Mouse (Mus musculus) liver, embryonic 13.5 days (tissue): ENCODE measurements around the gene Ccdc157. TPM values are rescaled to one million over a fixed set of nuclear protein-coding genes. Genes with fewer than 3 reads are reported as not detected.
A peak's percentile ranks its signal among the peaks of the same experiment; 100 is the strongest.

Experiments used
- ATAC-seq: fragments of 200-750 bp; cut with Nextera tagmentation; 2 replicates; pipeline ENCODE4 v1.8.0; 2017; ENCODE audit warnings: low read depth, mild to moderate bottlenecking, moderate number of reproducible peaks, moderate library complexity
- DNase-seq: peaks from one replicate; pipeline ENCODE4 v3.0.0; 2022
- H3K27ac ChIP-seq: fragments of 300-500 bp; sonication (generic); 2 replicates; pipeline ENCODE4 v1.5.1; 2015; ENCODE audit warnings: moderate library complexity, mild to moderate bottlenecking, inconsistent platforms
- H3K27me3 ChIP-seq: fragments of 300-500 bp; sonication (generic); 2 replicates; pipeline ENCODE4 v1.6.1; 2015; ENCODE audit warnings: mild to moderate bottlenecking, inconsistent platforms
- H3K36me3 ChIP-seq: fragments of 300-500 bp; sonication (generic); 2 replicates; pipeline ENCODE4 v1.6.1; 2015; ENCODE audit warnings: mild to moderate bottlenecking, inconsistent platforms
- H3K4me1 ChIP-seq: fragments of 300-500 bp; sonication (generic); replicated peaks from 2 replicates; pipeline ENCODE4 v1.6.1; 2015; ENCODE audit warnings: inconsistent platforms
- H3K4me2 ChIP-seq: fragments of 300-500 bp; sonication (generic); 2 replicates; pipeline ENCODE4 v1.6.1; 2015; ENCODE audit warnings: inconsistent platforms, mild to moderate bottlenecking, moderate library complexity
- H3K4me3 ChIP-seq: fragments of 300-500 bp; sonication (generic); replicated peaks from 2 replicates; pipeline ENCODE4 v1.5.1; 2015; ENCODE audit warnings: mild to moderate bottlenecking, inconsistent platforms
- H3K9ac ChIP-seq: fragments of 300-500 bp; sonication (generic); 2 replicates; pipeline ENCODE4 v1.6.1; 2015; ENCODE audit warnings: mild to moderate bottlenecking, inconsistent platforms
- H3K9me3 ChIP-seq: fragments of 300-500 bp; sonication (generic); replicated peaks from 2 replicates; pipeline ENCODE4 v1.6.1; 2016; ENCODE audit warnings: inconsistent platforms
- WGBS: fragments of 180-500 bp; shearing (Covaris S2); methylation state at CpG from one replicate; pipeline ENCODE4 v1.1.7; 2015; ENCODE audit not compliant: insufficient replicate concordance; 5-methylcytosine and 5-hydroxymethylcytosine counted together
- polyA plus RNA-seq: library from polyadenylated mRNA; unstranded; fragments of >200 nt; fragmentation: Nextera tagmentation; extraction: Ambion mirVana; gene quantifications from 2 replicates; pipeline ENCODE4 v1.2.1, GENCODE M21; 2015

The Ccdc157 gene
- 0.65 and 0.87 TPM in 2 replicates for polyA plus RNA-seq

GRCm38 (mm10) chr11:4159808-4160708 lies at the start of gene Ccdc157, which contains the start of gene Sf3a1:
Gene Ccdc157 (minus strand): TSS chr11:4160293.
Gene Sf3a1 (plus strand): TSS chr11:4160350.
- H3K27me3 ChIP-seq: no peaks in the 10 kb centered on the region
- H3K27ac ChIP-seq: peak within 1 kb of the TSS; percentile 71
- peak; percentile 94 for ATAC-seq
- peak within 1 kb of the TSS; percentile 75 for H3K4me3 ChIP-seq
- 1% methylated on average over 54 of the region's 54 CpGs for WGBS
- peaks cover 39% of the 10 kb centered on the region for H3K36me3 ChIP-seq
- peaks cover 59% of the 10 kb centered on the region for H3K4me1 ChIP-seq
- H3K4me2 ChIP-seq: peak within 1 kb of the TSS; percentile 83
- no peaks in the 10 kb centered on the region for H3K9me3 ChIP-seq
- H3K9ac ChIP-seq: peak within 1 kb of the TSS; percentile 81
- DNase-seq: peak; percentile 87

- Histone ChIP-seq H3K4me1 (peaks cover 3% of the 10 kb centered on the region; the same call in 1 of the 2 replicates), H3K36me3 (peaks cover 53% of the 10 kb centered on the region), H3K9ac (no peak overlapping the region), H3K4me3 (no peak overlapping the region), H3K27ac (no peak overlapping the region), H3K9me3 (no peaks in the 10 kb centered on the region), H3K27me3 (no peaks in the 10 kb centered on the region), H3K4me2 (no peak overlapping the region)
- ATAC-seq (no peak), DNase-seq (no peak)
- 68% methylated on average over 5 of the region's 5 CpGs for WGBS
These were observed 49.5 kb upstream of the Ccdc157 start for GRCm38 (mm10) chr11:4209556-4209955.

GRCm38 (mm10) chr11:4207655-4208054 lies 47.6 kb upstream of the Ccdc157 start:
- no peak overlapping the region for H3K4me3 ChIP-seq
- WGBS: 79% methylated on average over 9 of the region's 9 CpGs
- peaks cover 38% of the 10 kb centered on the region for H3K36me3 ChIP-seq
- ATAC-seq: no peak
- no peaks in the 10 kb centered on the region for H3K9me3 ChIP-seq
- no peak overlapping the region for H3K9ac ChIP-seq
- peaks cover 17% of the 10 kb centered on the region for H3K4me1 ChIP-seq
- no peak overlapping the region for H3K27ac ChIP-seq
- DNase-seq: no peak
- H3K27me3 ChIP-seq: no peaks in the 10 kb centered on the region
- no peak overlapping the region for H3K4me2 ChIP-seq

- Histone ChIP-seq H3K27ac (no peak overlapping the region), H3K4me1 (peaks cover 21% of the 10 kb centered on the region), H3K4me2 (no peak overlapping the region), H3K27me3 (no peaks in the 10 kb centered on the region), H3K4me3 (no peak overlapping the region), H3K9ac (no peak overlapping the region), H3K9me3 (no peaks in the 10 kb centered on the region), H3K36me3 (peaks cover 33% of the 10 kb centered on the region; the same call in 1 of the 2 replicates)
- WGBS: 27% methylated on average over 6 of the region's 6 CpGs
- no peak for DNase-seq
- ATAC-seq: no peak; the same call in 1 of the 2 replicates
These were observed 46.5 kb upstream of the Ccdc157 start for GRCm38 (mm10) chr11:4206563-4206962.

- H3K27me3 ChIP-seq: no peaks in the 10 kb centered on the region
- H3K4me3 ChIP-seq: no peak overlapping the region
- H3K36me3 ChIP-seq: peaks cover 33% of the 10 kb centered on the region; the same call in 1 of the 2 replicates
- no peak overlapping the region for H3K27ac ChIP-seq
- H3K4me1 ChIP-seq: peaks cover 21% of the 10 kb centered on the region
- no peak overlapping the region for H3K9ac ChIP-seq
- DNase-seq (no peak), ATAC-seq (no peak)
- no peak overlapping the region for H3K4me2 ChIP-seq
- H3K9me3 ChIP-seq: no peaks in the 10 kb centered on the region
- WGBS: 72% methylated on average over 7 of the region's 7 CpGs
These were observed 45.9 kb upstream of the Ccdc157 start for GRCm38 (mm10) chr11:4205951-4206350.

GRCm38 (mm10) chr11:4205097-4205655 lies 45.1 kb upstream of the Ccdc157 start:
- Histone ChIP-seq H3K36me3 (peaks cover 26% of the 10 kb centered on the region; the same call in 1 of the 2 replicates), H3K27me3 (no peaks in the 10 kb centered on the region), H3K27ac (no peak overlapping the region), H3K9me3 (no peaks in the 10 kb centered on the region), H3K9ac (no peak overlapping the region), H3K4me2 (no peak overlapping the region), H3K4me1 (peaks cover 21% of the 10 kb centered on the region), H3K4me3 (no peak overlapping the region)
- DNase-seq: no peak
- 76% methylated on average over 5 of the region's 5 CpGs for WGBS
- no peak for ATAC-seq

GRCm38 (mm10) chr11:4203705-4204074 lies 43.6 kb upstream of the Ccdc157 start:
- Histone ChIP-seq H3K27ac (peak overlapping the region; percentile 34; the same call in 1 of the 2 replicates), H3K36me3 (peaks cover 20% of the 10 kb centered on the region; the same call in 1 of the 2 replicates), H3K4me1 (peaks cover 21% of the 10 kb centered on the region), H3K4me3 (no peak overlapping the region), H3K9ac (no peak overlapping the region), H3K4me2 (no peak overlapping the region), H3K27me3 (no peaks in the 10 kb centered on the region), H3K9me3 (no peaks in the 10 kb centered on the region)
- WGBS: 32% methylated on average over 2 of the region's 2 CpGs
- DNase-seq (no peak), ATAC-seq (no peak)

- Histone ChIP-seq H3K4me1 (peaks cover 21% of the 10 kb centered on the region), H3K27me3 (no peaks in the 10 kb centered on the region), H3K4me3 (no peak overlapping the region), H3K36me3 (peaks cover 15% of the 10 kb centered on the region; the same call in 1 of the 2 replicates), H3K9ac (no peak overlapping the region), H3K4me2 (no peak overlapping the region), H3K9me3 (no peaks in the 10 kb centered on the region), H3K27ac (0 out of 2 replicates have a peak overlapping the region, but pooled peaks have one; percentile 34)
- no peak for ATAC-seq
- DNase-seq: no peak
- 37% methylated on average over 12 of the region's 12 CpGs for WGBS
These were observed 43.1 kb upstream of the Ccdc157 start for GRCm38 (mm10) chr11:4202995-4203704.

GRCm38 (mm10) chr11:4201981-4202700 lies 42.0 kb upstream of the Ccdc157 start:
- Histone ChIP-seq H3K4me1 (peaks cover 21% of the 10 kb centered on the region), H3K4me2 (no peak overlapping the region), H3K9me3 (no peaks in the 10 kb centered on the region), H3K9ac (no peak overlapping the region), H3K36me3 (peaks cover 7% of the 10 kb centered on the region; the same call in 1 of the 2 replicates), H3K27me3 (no peaks in the 10 kb centered on the region), H3K4me3 (no peak overlapping the region), H3K27ac (no peak overlapping the region)
- 74% methylated on average over 11 of the region's 11 CpGs for WGBS
- DNase-seq (no peak), ATAC-seq (no peak)

- no peaks in the 10 kb centered on the region for H3K9me3 ChIP-seq
- H3K9ac ChIP-seq: no peak overlapping the region
- no peaks in the 10 kb centered on the region for H3K27me3 ChIP-seq
- no peak overlapping the region for H3K4me2 ChIP-seq
- no peaks in the 10 kb centered on the region for H3K36me3 ChIP-seq
- ATAC-seq: no peak
- H3K27ac ChIP-seq: no peak overlapping the region
- H3K4me3 ChIP-seq: no peak overlapping the region
- 68% methylated on average over 1 of the region's 1 CpGs for WGBS
- H3K4me1 ChIP-seq: peaks cover 4% of the 10 kb centered on the region; the same call in 1 of the 2 replicates
- DNase-seq: no peak
These were observed 37.6 kb upstream of the Ccdc157 start for GRCm38 (mm10) chr11:4197691-4198090.
